Mouse (Mus musculus) G1E (cell line): ENCODE measurements around the gene Acot11. TPM values are rescaled to one million over a fixed set of nuclear protein-coding genes. Genes with fewer than 3 reads are reported as not detected.
A peak's percentile ranks its signal among the peaks of the same experiment; 100 is the strongest.
"Not testable (repeated sequence)": the region's sequence is repeated elsewhere in the genome, so short reads cannot be mapped to it uniquely, and the experiment has no call there.

ENCODE experiments used
- ATAC-seq: 2 replicates; pipeline ENCODE4 v1.8.0; 2016; ENCODE audit warnings: mild to moderate bottlenecking; ENCODE audit not compliant: insufficient number of reproducible peaks, poor library complexity, low FRiP score, severe bottlenecking; ENCODE audit errors: extremely low read depth
- DNase-seq: peaks from one replicate; pipeline ENCODE4 v3.0.0; 2012; ENCODE audit warnings: low spot score
- H3K27me3 ChIP-seq: 2 replicates; pipeline ENCODE4 v1.6.1; 2012; ENCODE audit warnings: mild to moderate bottlenecking, low read length, inconsistent platforms; ENCODE audit not compliant: insufficient read depth
- H3K36me3 ChIP-seq: replicated peaks from 2 replicates; pipeline ENCODE3; 2012; ENCODE audit warnings: mild to moderate bottlenecking, inconsistent platforms
- H3K4me1 ChIP-seq: 2 replicates; pipeline ENCODE4 v1.6.1; 2012; ENCODE audit warnings: low read depth, low read length, inconsistent platforms, mixed read lengths; ENCODE audit not compliant: insufficient read depth
- H3K4me3 ChIP-seq: 2 replicates; pipeline ENCODE4 v1.5.1; 2012; ENCODE audit warnings: low read depth, mild to moderate bottlenecking, inconsistent platforms, low read length, moderate library complexity, mixed read lengths
- H3K9me3 ChIP-seq: replicated peaks from 2 replicates; pipeline ENCODE4 v1.6.1; 2012; ENCODE audit warnings: inconsistent platforms
- CTCF ChIP-seq: IDR thresholded peaks from 2 replicates; pipeline ENCODE4 v1.5.1; 2012; ENCODE audit warnings: low read depth, low read length, inconsistent platforms, mixed read lengths
- GATA1 ChIP-seq: IDR thresholded peaks from 2 replicates; pipeline ENCODE4 v1.6.1; 2012; ENCODE audit warnings: borderline replicate concordance, low read length, inconsistent platforms, mixed read lengths
- GATA2 ChIP-seq: IDR thresholded peaks from 2 replicates; pipeline ENCODE4 v1.6.1; 2012; ENCODE audit warnings: low read depth, low read length, inconsistent platforms, borderline replicate concordance
- POLR2AphosphoS5 ChIP-seq: IDR thresholded peaks from 2 replicates; pipeline ENCODE4 v1.6.1; 2012; ENCODE audit warnings: low read depth, low read length, inconsistent platforms; ENCODE audit not compliant: insufficient replicate concordance
- TAL1 ChIP-seq: conservative IDR thresholded peaks from 2 replicates; pipeline ENCODE4 v1.6.1; 2012; ENCODE audit warnings: low read depth, low read length, inconsistent platforms, mixed read lengths
- polyA plus RNA-seq: library from polyadenylated mRNA; stranded (reverse); fragments of >175 nt; gene quantifications from 2 replicates; pipeline ENCODE4 v1.2.3, GENCODE M21; 2012
- total RNA-seq, 2 experiments: library from RNA; stranded (forward) in 1 of 2; stranded (reverse) in 1 of 2; fragments of 200-1000 nt in 1 of 2; fragments of >200 nt in 1 of 2; fragmentation: Nextera tagmentation in 1 of 2; gene quantifications; 2 replicates each; pipeline ENCODE4 v1.2.3; 2014 to 2017

The Acot11 gene
- total and polyA plus RNA-seq, 3 experiments: 0.02 to 0.11 TPM; not detected in 1

- 0 out of 2 replicates have a peak, but pooled peaks cover 3% of the 10 kb centered on the region for H3K9me3 ChIP-seq
- no peak for ATAC-seq
- no peak for DNase-seq
- no peaks in the 10 kb centered on the region for H3K36me3 ChIP-seq
- H3K4me1 ChIP-seq: peaks cover 22% of the 10 kb centered on the region
- H3K4me3 ChIP-seq: no peak overlapping the region
- TF ChIP-seq CTCF (peak; percentile 38; the same call in 1 of the 2 replicates), POLR2AphosphoS5 (no peak), GATA2 (no peak), TAL1 (no peak), GATA1 (no peak)
- peaks cover 45% of the 10 kb centered on the region for H3K27me3 ChIP-seq
Measured at GRCm38 (mm10) chr4:106803781-106804180, 1.0 kb downstream of the Acot11 start.

- peaks cover 50% of the 10 kb centered on the region for H3K27me3 ChIP-seq
- H3K4me1 ChIP-seq: peaks cover 20% of the 10 kb centered on the region
- no peaks in the 10 kb centered on the region for H3K36me3 ChIP-seq
- no peak for ATAC-seq
- no peak for TF ChIP-seq GATA2
- no peak for TF ChIP-seq GATA1
- TF ChIP-seq TAL1: no peak
- no peak for TF ChIP-seq CTCF
- no peak for TF ChIP-seq POLR2AphosphoS5
- no peak for DNase-seq
- H3K9me3 ChIP-seq: 0 out of 2 replicates have a peak, but pooled peaks cover 3% of the 10 kb centered on the region
- no peak overlapping the region for H3K4me3 ChIP-seq
Measured at GRCm38 (mm10) chr4:106799772-106800336, 4.9 kb downstream of the Acot11 start.

- no peak overlapping the region for H3K4me3 ChIP-seq
- H3K4me1 ChIP-seq: peaks cover 20% of the 10 kb centered on the region
- ATAC-seq (no peak), DNase-seq (no peak)
- no peak for TF ChIP-seq GATA2
- TF ChIP-seq CTCF: no peak
- no peak for TF ChIP-seq GATA1
- TF ChIP-seq TAL1: no peak
- no peak for TF ChIP-seq POLR2AphosphoS5
- no peaks in the 10 kb centered on the region for H3K36me3 ChIP-seq
- peaks cover 45% of the 10 kb centered on the region for H3K27me3 ChIP-seq
- 0 out of 2 replicates have a peak, but pooled peaks cover 3% of the 10 kb centered on the region for H3K9me3 ChIP-seq
Measured at GRCm38 (mm10) chr4:106798908-106799546, 5.8 kb downstream of the Acot11 start.

- Histone ChIP-seq H3K36me3 (no peaks in the 10 kb centered on the region), H3K4me3 (no peak overlapping the region), H3K4me1 (peaks cover 17% of the 10 kb centered on the region), H3K27me3 (peaks cover 46% of the 10 kb centered on the region), H3K9me3 (no peaks in the 10 kb centered on the region)
- TF ChIP-seq CTCF: no peak
- no peak for TF ChIP-seq GATA2
- TF ChIP-seq TAL1: no peak
- TF ChIP-seq POLR2AphosphoS5: no peak
- TF ChIP-seq GATA1: no peak
- DNase-seq: no peak
- ATAC-seq: no peak
Measured at GRCm38 (mm10) chr4:106795289-106795688, 9.5 kb downstream of the Acot11 start.

GRCm38 (mm10) chr4:106794247-106794646, 10.6 kb downstream of the Acot11 start:
- TF ChIP-seq POLR2AphosphoS5 (no peak), GATA2 (no peak), TAL1 (no peak), GATA1 (no peak), CTCF (no peak)
- Histone ChIP-seq H3K4me3 (no peak overlapping the region), H3K27me3 (peaks cover 48% of the 10 kb centered on the region), H3K4me1 (peaks cover 10% of the 10 kb centered on the region), H3K9me3 (no peaks in the 10 kb centered on the region), H3K36me3 (no peaks in the 10 kb centered on the region)
- ATAC-seq (peak; percentile 45; the same call in 1 of the 2 replicates), DNase-seq (no peak)

GRCm38 (mm10) chr4:106793826-106794225, 11.0 kb downstream of the Acot11 start:
- peaks cover 10% of the 10 kb centered on the region for H3K4me1 ChIP-seq
- DNase-seq, H3K4me3 ChIP-seq, H3K9me3 ChIP-seq, ATAC-seq, H3K36me3 ChIP-seq: not testable (repeated sequence)
- peaks cover 44% of the 10 kb centered on the region for H3K27me3 ChIP-seq
